Mouse (Mus musculus) adrenal gland, postnatal 25 days (tissue): ENCODE data around the gene Gm13088. TPM values are rescaled to one million over a fixed set of nuclear protein-coding genes. Genes with fewer than 3 reads are reported as not detected.
"Not testable (repeated sequence)": the region's sequence is repeated elsewhere in the genome, so short reads cannot be mapped to it uniquely, and the experiment has no call there.

Experiments used
- DNase-seq: peaks from one replicate; pipeline ENCODE4 v3.0.0; 2021; ENCODE audit warnings: mixed read lengths
- long read RNA-seq: library from polyadenylated mRNA; stranded (forward); transcript quantifications from one replicate; pipeline ENCODE4 v2.0.0, GENCODE M21; 2021
- total RNA-seq: library from RNA; stranded (reverse); gene quantifications from 2 replicates; pipeline ENCODE4 v1.2.3, GENCODE M21; 2021

Gm13088 gene
- not detected in 2 replicates for total RNA-seq
- long read RNA-seq: 0 reads

DNA sequence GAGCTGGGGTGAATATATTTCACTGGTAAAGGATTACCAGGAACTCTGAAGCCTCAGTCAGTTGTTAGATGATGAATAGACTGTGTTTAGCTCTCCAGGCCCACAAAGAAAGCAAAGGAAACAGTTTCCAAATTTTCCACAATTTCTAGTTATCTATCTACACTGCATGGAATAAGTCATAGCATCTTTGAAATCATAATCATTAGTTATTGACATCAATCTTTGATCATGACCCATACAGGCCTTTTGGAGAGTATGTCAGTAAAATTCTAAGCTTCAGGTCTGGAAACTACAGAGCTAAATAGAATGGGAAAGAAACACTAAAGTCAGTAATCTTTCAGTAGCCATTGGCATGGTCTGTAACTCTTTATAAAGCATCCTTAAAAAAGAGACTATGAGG is at the start of gene Gm13088:
Gm13088 (minus strand) TSS at position 101 of the 400 bp plus-strand sequence.
- DNase-seq: not testable (repeated sequence)

DNA sequence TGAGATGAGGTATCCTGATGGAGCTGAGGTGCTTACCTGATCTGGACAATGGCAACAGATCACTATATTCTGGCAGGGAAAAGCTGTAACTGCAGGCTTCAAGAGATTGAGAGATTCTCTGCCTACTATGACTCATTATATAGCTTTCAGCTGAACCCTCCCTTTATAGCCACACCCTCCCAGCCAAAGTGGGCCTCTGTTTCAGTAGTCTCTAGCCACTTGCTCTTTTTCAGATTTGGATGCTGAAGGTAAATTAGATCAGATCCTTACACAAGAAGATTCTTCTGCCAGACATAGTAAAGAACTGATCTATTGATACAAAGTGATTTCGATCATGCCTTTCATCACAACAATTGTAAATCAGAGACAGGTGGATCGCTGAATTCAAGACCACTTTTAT is 45.6 kb upstream of the Gm13088 start, which contains the start of gene Gm13089:
Gm13089 (minus strand) TSS at position 101 of the 400 bp plus-strand sequence.
- no peak for DNase-seq

DNA sequence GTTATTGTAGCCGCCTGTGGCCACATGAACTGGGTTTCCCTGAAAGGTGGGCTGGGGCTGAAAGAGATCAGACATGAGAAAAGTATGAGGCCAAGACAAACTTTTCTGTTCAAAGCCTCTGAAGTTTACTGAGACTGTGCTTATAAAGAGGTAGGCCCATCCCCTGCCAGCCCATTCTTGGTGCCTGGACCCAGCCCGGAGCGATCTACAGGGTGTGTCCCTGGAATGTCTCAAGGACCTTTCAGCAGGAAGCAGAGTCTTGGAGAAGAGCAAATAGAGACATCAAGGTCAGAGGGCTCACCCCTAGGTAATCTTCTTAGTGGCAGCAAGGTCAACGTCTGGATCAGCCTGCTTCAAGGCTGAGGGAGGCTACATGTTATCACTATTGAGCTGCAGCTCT is 38.9 kb downstream of the Gm13088 start:
- not testable (repeated sequence) for DNase-seq

DNA sequence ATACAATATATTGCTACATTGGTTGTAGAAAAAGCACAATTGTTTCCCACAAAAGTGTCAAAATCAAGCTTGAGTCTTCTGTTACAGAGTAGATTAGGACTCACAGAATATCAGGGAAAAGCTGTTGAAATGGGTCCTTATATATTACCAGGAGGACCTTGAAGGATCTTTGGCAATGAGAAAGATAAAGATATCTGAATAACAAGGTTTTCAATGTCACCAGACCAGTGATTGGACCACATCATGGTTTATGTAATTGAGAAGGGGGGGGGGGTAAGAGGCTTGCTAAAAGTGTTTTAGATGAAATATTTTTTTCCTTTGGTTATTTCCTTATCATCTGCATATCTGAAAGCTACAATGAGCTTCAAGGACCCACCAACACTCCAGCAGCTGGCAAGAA is 42.3 kb downstream of the Gm13088 start, which contains the start of gene Gm13083:
Gm13083 (plus strand) TSS at position 301 of the 400 bp plus-strand sequence.
- not testable (repeated sequence) for DNase-seq

DNA sequence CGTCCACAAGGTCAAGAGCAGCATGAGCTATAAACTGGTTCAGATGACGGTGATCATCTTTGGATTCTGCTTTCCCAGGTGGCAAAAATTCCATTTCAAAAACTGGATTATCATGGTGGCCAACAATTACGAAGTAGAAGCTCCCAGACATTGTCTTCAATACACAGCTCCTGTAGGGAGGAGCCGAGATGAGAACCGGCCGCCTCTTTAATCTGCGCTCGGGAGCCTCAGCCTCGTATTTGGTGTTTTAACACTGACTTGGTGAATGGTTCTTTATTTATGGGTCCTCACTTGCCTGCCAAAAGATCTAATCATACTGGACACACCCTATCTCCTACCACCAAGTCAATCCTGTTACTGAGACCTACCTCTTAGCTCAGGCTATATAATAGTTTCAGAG is 45.1 kb downstream of the Gm13088 start:
- DNase-seq: not testable (repeated sequence)

Other genes with a start within 250 kb of the Gm13088 start
- 11.6 and 13.0 TPM in 2 replicates for gene Pramef8, start 244.8 kb downstream of the Gm13088 start, total RNA-seq
- not detected in 2 replicates for gene Oog4, start 206.9 kb downstream of the Gm13088 start, total RNA-seq
- gene Gm13043, start 145.9 kb downstream of the Gm13088 start, total RNA-seq: not detected in 2 replicates
- gene Gm13040, start 121.3 kb downstream of the Gm13088 start, total RNA-seq: not detected in 2 replicates
- not detected in 2 replicates for gene BC080695, start 105.5 kb downstream of the Gm13088 start, total RNA-seq
- gene Gm13057, start 105.5 kb downstream of the Gm13088 start, total RNA-seq: not detected in 2 replicates
- gene Gm13083, start 42.2 kb downstream of the Gm13088 start, total RNA-seq: not detected in 2 replicates
- gene Gm13089, start 45.5 kb upstream of the Gm13088 start, total RNA-seq: not detected in 2 replicates
- not detected in 2 replicates for gene Gm13078, start 62.2 kb upstream of the Gm13088 start, total RNA-seq
- not detected in 2 replicates for gene Gm13023, start 132.1 kb upstream of the Gm13088 start, total RNA-seq
- not detected in 2 replicates for gene Gm13084, start 158.8 kb upstream of the Gm13088 start, total RNA-seq
- not detected in 2 replicates for gene Gm13103, start 189.3 kb upstream of the Gm13088 start, total RNA-seq
- not detected in 2 replicates for gene Pramef6, start 243.1 kb upstream of the Gm13088 start, total RNA-seq